Mouse (Mus musculus): ENCODE data around the gene Gm13271. TPM values are rescaled to one million over a fixed set of nuclear protein-coding genes. Genes with fewer than 3 reads are reported as not detected.
A peak's percentile ranks its signal among the peaks of the same experiment; 100 is the strongest.
"Not testable (repeated sequence)": the region's sequence is repeated elsewhere in the genome, so short reads cannot be mapped to it uniquely, and the experiment has no call there.

Gene Gm13271
- polyA plus RNA-seq, 1 experiment from 2014 or later = 0.30 TPM

DNA sequence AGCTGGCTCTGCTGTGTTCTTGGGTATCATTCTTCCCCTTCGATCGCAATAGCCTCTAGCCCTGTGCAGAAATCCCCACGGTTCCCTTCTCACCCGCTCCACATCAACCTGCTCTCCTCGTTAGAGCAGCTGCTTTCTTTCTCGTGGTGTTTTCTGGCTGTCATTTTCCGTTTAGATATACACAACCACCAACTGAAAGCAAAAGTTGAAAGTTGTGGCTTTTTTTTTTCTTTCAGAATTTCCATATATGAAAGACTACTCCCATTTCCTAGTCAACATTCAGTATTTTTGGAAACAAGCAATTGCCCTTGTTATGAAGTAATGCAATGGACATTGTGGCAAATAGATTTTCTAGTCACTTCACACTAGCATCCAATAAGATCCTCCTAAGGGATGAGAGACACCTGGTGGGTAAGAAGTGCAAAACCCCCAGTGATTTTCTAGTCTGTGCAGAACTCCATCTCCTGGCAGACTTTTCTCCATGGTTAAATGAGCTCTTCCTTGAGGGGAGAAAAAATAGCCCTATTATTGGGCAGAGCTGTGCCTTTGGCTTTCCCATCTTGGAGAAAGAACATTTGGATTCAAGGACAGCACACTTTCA is 11.8 kb upstream of the Gm13271 start:
- H3K9me3 ChIP-seq = no peaks in the 10 kb centered on the region
- WGBS = 76% methylated on average over 7 of the region's 7 CpGs
- H3K27me3 ChIP-seq (ENCODE audit: insufficient read depth, poor library complexity, severe bottlenecking) = no peaks in the 10 kb centered on the region
- no peak overlapping the region for H3K27ac ChIP-seq
- H3K4me3 ChIP-seq = no peak overlapping the region
- H3K4me1 ChIP-seq = no peaks in the 10 kb centered on the region
- no peak for DNase-seq (ENCODE audit: low spot score)
- H3K36me3 ChIP-seq = no peaks in the 10 kb centered on the region

DNA sequence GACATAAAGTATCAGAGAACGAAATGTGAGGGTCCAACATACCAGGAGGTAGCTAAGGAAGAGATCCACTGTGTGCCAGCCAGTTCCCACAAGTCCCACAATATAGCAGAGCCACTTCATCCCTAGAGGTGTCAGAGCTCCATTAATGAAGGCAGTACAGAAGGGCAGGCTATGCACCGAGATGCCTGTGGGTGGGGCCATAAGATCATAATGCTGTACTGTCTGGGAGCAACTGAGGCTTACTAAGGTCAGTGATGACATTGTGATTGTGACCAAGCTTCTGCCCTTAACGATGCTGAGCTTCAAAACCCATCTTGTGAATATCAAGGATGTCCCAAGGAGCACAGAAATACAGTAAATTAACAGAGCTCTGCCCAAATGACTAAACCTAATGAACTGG is 10.5 kb upstream of the Gm13271 start:
- Histone ChIP-seq H3K36me3 (no peaks in the 10 kb centered on the region), H3K4me1 (no peaks in the 10 kb centered on the region), H3K27ac (no peak overlapping the region), H3K9me3 (no peaks in the 10 kb centered on the region), H3K4me3 (no peak overlapping the region), H3K27me3 (ENCODE audit: insufficient read depth, poor library complexity, severe bottlenecking) (no peaks in the 10 kb centered on the region)
- WGBS = 68% methylated on average over 3 of the region's 3 CpGs
- no peak for DNase-seq (ENCODE audit: low spot score)

DNA sequence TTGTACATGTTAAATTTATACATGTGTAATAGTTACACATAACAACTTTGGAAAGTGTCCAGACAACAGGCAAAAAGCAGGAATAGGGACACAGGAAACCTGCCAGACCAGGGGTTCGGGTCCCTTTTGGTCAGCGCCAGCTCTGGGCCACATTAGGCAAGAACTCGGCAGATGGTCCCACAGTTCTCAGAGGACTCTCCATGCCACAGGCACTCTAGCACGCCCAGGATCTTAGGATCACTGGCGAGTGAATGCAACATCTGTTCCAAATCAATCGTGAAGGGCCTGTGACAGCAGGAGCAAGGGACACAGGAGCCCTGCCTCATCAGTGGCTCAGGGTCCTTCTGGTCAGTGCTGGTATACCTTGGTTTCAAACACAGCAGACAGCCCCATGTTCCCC is 4.7 kb upstream of the Gm13271 start:
- no peaks in the 10 kb centered on the region for H3K9me3 ChIP-seq
- no peak for DNase-seq (ENCODE audit: low spot score)
- no peaks in the 10 kb centered on the region for H3K27me3 ChIP-seq (ENCODE audit: insufficient read depth, poor library complexity, severe bottlenecking)
- H3K36me3 ChIP-seq = no peaks in the 10 kb centered on the region
- no peak overlapping the region for H3K27ac ChIP-seq
- WGBS = 56% methylated on average over 6 of the region's 6 CpGs
- no peaks in the 10 kb centered on the region for H3K4me1 ChIP-seq
- no peak overlapping the region for H3K4me3 ChIP-seq

DNA sequence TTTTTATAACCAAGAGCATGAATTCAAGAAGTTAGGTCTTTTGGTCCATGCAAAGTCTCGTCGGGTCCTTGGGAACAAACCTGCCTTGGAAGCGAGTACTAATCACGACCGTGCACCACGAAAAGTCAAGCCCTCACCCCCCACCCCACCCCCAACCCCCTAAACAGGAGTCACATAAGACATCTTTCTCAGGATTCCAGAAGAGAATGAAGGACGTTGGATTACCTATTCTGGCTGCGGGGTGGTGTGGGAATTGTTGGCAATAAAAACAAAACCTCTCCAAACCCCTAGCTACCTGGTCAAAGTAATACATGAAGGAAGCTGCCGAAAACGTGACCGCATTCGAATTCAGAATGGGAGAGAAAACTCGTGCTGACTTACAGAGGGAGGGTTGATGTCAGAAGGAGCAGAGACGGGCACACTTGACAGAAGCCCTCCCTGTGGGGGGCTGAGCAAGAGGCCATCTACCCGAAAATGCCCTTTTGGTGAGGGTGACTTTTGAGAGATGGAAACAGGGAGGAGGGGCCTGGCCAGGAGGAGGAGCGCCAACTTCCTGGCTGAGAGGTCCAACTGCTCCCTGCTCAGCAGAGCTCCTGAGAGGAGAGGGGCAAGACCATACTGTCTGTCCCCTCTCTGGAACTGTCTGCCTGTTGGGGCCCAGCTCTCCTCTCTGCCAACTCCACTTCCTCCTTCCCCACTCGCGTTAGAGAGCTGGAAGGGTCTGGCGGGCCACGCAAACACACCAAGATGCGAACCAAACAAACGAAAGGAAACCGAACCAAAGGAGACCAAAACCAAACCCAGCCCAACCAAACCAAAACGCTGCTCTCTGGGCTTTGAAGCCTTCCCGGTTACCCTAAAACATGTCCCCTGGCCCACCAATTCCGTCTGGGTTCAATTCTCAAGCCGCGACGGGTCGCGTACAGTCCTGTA is 2.2 kb downstream of the Gm13271 start:
- H3K36me3 ChIP-seq; H3K4me1 ChIP-seq; H3K9me3 ChIP-seq; H3K27me3 ChIP-seq (ENCODE audit: insufficient read depth, poor library complexity, severe bottlenecking): not testable (repeated sequence)
- Histone ChIP-seq H3K4me3 (peak overlapping the region; percentile 64), H3K27ac (peak overlapping the region; percentile 88)
- WGBS = 11% methylated on average over 29 of the region's 31 CpGs
- peak; percentile 78 for DNase-seq (ENCODE audit: low spot score)

DNA sequence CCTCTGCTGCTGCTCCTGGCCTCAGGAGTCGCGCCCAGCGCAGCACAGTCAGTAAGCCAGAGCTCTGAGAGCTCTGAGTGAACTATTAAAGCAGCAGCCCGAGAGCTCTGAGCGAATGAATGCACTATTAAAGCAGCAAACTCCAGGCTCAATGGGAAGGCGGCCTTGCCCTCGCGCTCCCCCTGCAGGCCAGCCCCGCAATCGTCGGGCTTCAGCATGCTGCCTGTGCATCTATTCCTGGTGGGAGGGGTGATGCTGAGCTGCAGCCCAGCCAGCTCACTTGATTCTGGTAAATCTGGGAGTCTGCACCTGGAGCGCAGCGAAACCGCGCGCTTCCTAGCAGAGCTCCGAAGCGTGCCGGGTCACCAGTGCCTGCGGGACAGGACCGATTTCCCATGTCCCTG is 3.0 kb downstream of the Gm13271 start:
- not testable (repeated sequence) for H3K4me1 ChIP-seq; H3K36me3 ChIP-seq; H3K27me3 ChIP-seq (ENCODE audit: insufficient read depth, poor library complexity, severe bottlenecking); H3K9me3 ChIP-seq
- WGBS = 1% methylated on average over 20 of the region's 21 CpGs
- peak overlapping the region; percentile 88 for H3K27ac ChIP-seq
- peak; percentile 93 for DNase-seq (ENCODE audit: low spot score)
- H3K4me3 ChIP-seq = peak overlapping the region; percentile 64

DNA sequence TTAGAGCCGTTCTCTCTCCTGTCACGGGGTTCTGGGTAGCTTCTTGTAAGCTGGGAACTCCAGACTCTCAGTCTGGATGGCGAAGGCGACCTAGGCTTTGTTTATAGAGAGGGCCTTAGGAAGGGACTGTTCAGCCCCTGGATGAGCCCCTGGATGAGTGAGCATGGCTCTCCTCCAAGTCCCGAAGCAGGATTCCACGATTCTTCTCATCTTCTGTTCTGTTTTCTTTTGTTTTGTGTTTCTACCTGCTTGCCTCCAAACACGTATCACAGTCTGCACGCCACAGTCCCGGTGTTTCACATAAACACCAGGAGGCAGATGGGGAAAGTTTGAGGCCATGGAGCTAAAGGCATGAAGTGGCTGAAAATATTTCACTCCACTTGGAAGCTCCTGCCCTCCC is 4.1 kb downstream of the Gm13271 start:
- H3K4me1 ChIP-seq; H3K36me3 ChIP-seq; H3K9me3 ChIP-seq; DNase-seq (ENCODE audit: low spot score); H3K27me3 ChIP-seq (ENCODE audit: insufficient read depth, poor library complexity, severe bottlenecking); H3K27ac ChIP-seq; H3K4me3 ChIP-seq: not testable (repeated sequence)
- WGBS = 79% methylated on average over 9 of the region's 9 CpGs

DNA sequence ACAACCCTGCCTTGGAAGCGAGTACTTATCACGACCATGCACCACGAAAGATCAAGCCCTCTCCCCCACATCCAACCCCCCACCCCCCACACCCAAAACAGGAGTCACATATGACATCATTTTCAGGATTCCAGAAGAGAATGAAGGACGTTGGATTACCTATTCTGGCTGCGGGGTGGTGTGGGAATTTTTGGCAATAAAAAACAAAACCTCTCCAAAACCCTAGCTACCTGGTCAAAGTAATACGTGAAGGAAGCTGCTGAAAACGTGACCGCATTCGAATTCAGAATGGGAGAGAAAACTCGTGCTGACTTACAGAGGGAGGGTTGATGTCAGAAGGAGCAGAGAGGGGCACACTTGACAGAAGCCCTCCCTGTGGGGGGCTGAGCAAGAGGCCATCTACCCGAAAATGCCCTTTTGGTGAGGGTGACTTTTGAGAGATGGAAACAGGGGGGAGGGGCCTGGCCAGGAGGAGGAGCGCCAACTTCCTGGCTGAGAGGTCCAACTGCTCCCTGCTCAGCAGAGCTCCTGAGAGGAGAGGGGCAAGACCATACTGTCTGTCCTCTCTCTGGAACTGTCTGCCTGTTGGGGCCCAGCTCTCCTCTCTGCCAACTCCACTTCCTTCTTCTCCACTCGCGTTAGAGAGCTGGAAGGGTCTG is 5.1 kb downstream of the Gm13271 start, which contains the start of gene Gm13283:
Gene Gm13283, plus strand, starts transcription at position 510 of the 659 bp plus-strand sequence.
- H3K36me3 ChIP-seq; H3K4me1 ChIP-seq; H3K9me3 ChIP-seq; DNase-seq (ENCODE audit: low spot score); H3K27me3 ChIP-seq (ENCODE audit: insufficient read depth, poor library complexity, severe bottlenecking); H3K27ac ChIP-seq: not testable (repeated sequence)
- H3K4me3 ChIP-seq = peak within 1 kb of the TSS; percentile 44
- 16% methylated on average over 10 of the region's 14 CpGs for WGBS

DNA sequence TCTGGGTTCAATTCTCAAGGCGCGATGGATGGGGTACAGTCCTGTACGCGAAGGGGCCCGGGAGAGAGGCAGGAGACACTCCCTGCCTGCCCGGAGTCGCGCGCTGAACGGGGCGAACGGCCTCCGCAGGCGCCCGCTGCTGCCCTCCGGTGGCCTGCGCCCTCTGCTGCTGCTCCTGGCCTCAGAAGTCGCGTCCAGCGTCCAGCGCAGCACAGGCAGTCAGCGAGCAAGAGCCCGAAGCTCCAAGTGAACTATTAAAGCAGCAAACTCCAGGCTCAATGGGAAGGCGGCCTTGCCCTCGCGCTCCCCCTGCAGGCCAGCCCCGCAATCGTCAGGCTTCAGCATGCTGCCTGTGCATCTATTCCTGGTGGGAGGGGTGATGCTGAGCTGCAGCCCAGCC is 5.8 kb downstream of the Gm13271 start:
- H3K36me3 ChIP-seq; H3K27ac ChIP-seq; H3K9me3 ChIP-seq; H3K27me3 ChIP-seq (ENCODE audit: insufficient read depth, poor library complexity, severe bottlenecking); H3K4me1 ChIP-seq: not testable (repeated sequence)
- under 1% methylated on average over 23 of the region's 28 CpGs for WGBS
- DNase-seq (ENCODE audit: low spot score) = peak; percentile 83
- peak overlapping the region; percentile 44 for H3K4me3 ChIP-seq

DNA sequence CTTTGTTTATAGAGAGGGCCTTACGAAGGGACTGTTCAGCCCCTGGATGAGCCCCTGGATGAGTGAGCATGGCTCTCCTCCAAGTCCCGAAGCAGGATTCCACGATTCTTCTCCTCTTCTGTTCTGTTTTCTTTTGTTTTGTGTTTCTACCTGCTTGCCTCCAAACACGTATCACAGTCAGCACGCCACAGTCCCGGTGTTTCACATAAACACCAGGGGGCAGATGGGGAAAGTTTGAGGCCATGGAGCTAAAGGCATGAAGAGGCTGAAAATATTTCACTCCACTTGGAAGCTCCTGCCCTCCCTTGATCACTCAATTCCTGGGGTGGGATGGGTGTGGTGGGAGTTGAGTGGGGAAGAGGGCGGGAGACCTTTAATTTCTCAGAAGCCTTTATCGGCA is 7.1 kb downstream of the Gm13271 start:
- WGBS = 64% methylated on average over 6 of the region's 8 CpGs
- not testable (repeated sequence) for H3K4me3 ChIP-seq, H3K27ac ChIP-seq

DNA sequence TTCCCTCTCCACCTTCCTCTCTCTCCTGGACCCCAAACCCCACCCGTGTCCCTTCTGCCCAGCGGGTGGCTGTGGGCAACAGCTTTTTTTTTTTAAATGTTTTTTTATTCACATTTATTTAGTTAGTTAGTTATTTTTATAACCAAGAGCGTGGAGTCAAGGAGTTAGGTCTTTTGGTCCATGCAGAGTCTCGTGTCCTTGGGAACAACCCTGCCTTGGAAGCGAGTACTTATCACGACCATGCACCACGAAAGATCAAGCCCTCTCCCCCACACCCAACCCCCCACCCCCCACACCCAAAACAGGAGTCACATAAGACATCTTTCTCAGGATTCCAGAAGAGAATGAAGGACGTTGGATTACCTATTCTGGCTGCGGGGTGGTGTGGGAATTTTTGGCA is 7.7 kb downstream of the Gm13271 start:
- not testable (repeated sequence) for H3K27me3 ChIP-seq (ENCODE audit: insufficient read depth, poor library complexity, severe bottlenecking); H3K4me3 ChIP-seq; H3K9me3 ChIP-seq; H3K36me3 ChIP-seq; H3K4me1 ChIP-seq; H3K27ac ChIP-seq; DNase-seq (ENCODE audit: low spot score)
- WGBS = 39% methylated on average over 9 of the region's 9 CpGs

More for the DNA sequence above, 7.1 kb downstream of the Gm13271 start:
- not testable (repeated sequence) for H3K36me3 ChIP-seq; DNase-seq (ENCODE audit: low spot score); H3K9me3 ChIP-seq; H3K4me1 ChIP-seq; H3K27me3 ChIP-seq (ENCODE audit: insufficient read depth, poor library complexity, severe bottlenecking)

DNA sequence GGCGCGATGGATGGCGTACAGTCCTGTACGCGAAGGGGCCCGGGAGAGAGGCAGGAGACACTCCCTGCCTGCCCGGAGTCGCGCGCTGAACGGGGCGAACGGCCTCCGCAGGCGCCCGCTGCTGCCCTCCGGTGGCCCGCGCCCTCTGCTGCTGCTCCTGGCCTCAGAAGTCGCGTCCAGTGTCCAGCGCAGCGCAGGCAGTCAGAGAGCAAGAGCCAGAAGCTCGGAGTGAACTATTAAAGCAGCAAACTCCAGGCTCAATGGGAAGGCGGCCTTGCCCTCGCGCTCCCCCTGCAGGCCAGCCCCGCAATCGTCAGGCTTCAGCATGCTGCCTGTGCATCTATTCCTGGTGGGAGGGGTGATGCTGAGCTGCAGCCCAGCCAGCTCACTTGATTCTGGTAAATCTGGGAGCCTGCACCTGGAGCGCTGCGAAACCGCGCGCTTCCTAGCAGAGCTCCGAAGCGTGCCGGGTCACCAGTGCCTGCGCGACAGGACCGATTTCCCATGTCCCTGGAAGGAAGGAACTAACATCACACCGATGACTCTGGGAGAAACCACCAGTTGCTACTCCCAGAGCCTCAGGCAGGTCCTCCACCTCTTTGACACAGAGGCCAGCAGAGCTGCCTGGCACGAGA is 8.8 kb downstream of the Gm13271 start:
- DNase-seq (ENCODE audit: low spot score) = peak; percentile 88
- H3K9me3 ChIP-seq; H3K27me3 ChIP-seq (ENCODE audit: insufficient read depth, poor library complexity, severe bottlenecking); H3K36me3 ChIP-seq; H3K27ac ChIP-seq; H3K4me1 ChIP-seq: not testable (repeated sequence)
- WGBS = 3% methylated on average over 41 of the region's 42 CpGs
- H3K4me3 ChIP-seq = peak overlapping the region; percentile 40

DNA sequence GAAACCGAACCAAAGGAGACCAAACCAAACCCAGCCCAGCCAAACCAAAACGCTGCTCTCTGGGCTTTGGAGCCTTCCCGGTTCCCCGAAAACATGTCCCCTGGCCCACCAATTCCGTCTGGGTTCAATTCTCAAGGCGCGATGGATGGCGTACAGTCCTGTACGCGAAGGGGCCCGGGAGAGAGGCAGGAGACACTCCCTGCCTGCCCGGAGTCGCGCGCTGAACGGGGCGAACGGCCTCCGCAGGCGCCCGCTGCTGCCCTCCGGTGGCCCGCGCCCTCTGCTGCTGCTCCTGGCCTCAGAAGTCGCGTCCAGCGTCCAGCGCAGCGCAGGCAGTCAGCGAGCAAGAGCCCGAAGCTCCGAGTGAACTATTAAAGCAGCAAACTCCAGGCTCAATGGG is 18.9 kb downstream of the Gm13271 start, which contains the start of gene Gm13290:
Gene Gm13290, plus strand, starts transcription at position 301 of the 400 bp plus-strand sequence.
- H3K9me3 ChIP-seq; H3K4me3 ChIP-seq; H3K27me3 ChIP-seq (ENCODE audit: insufficient read depth, poor library complexity, severe bottlenecking); H3K27ac ChIP-seq; DNase-seq (ENCODE audit: low spot score); H3K4me1 ChIP-seq; H3K36me3 ChIP-seq: not testable (repeated sequence)
- WGBS = no CpG with 5 or more reads among the region's 32 CpGs

DNA sequence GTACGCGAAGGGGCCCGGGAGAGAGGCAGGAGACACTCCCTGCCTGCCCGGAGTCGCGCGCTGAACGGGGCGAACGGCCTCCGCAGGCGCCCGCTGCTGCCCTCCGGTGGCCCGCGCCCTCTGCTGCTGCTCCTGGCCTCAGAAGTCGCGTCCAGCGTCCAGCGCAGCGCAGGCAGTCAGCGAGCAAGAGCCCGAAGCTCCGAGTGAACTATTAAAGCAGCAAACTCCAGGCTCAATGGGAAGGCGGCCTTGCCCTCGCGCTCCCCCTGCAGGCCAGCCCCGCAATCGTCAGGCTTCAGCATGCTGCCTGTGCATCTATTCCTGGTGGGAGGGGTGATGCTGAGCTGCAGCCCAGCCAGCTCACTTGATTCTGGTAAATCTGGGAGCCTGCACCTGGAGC is 22.0 kb downstream of the Gm13271 start, which contains the start of gene Gm13289:
Gene Gm13289, plus strand, starts transcription at position 301 of the 400 bp plus-strand sequence.
- DNase-seq (ENCODE audit: low spot score); H3K4me3 ChIP-seq; H3K4me1 ChIP-seq; H3K9me3 ChIP-seq; H3K27ac ChIP-seq; H3K36me3 ChIP-seq; H3K27me3 ChIP-seq (ENCODE audit: insufficient read depth, poor library complexity, severe bottlenecking): not testable (repeated sequence)
- no CpG with 5 or more reads among the region's 29 CpGs for WGBS

All from heart, embryonic 10.5 days (tissue).